Mouse (Mus musculus) liver, embryonic 13.5 days (tissue): ENCODE data around the gene Zfp622. TPM values are rescaled to one million over a fixed set of nuclear protein-coding genes. Genes with fewer than 3 reads are reported as not detected.

Source experiments
- ATAC-seq: fragments of 200-750 bp; cut with Nextera tagmentation; 2 replicates; pipeline ENCODE4 v1.8.0; 2017; ENCODE audit warnings: low read depth, mild to moderate bottlenecking, moderate number of reproducible peaks, moderate library complexity
- DNase-seq: peaks from one replicate; pipeline ENCODE4 v3.0.0; 2022
- H3K27ac ChIP-seq: fragments of 300-500 bp; sonication (generic); 2 replicates; pipeline ENCODE4 v1.5.1; 2015; ENCODE audit warnings: moderate library complexity, mild to moderate bottlenecking, inconsistent platforms
- H3K27me3 ChIP-seq: fragments of 300-500 bp; sonication (generic); 2 replicates; pipeline ENCODE4 v1.6.1; 2015; ENCODE audit warnings: mild to moderate bottlenecking, inconsistent platforms
- H3K36me3 ChIP-seq: fragments of 300-500 bp; sonication (generic); 2 replicates; pipeline ENCODE4 v1.6.1; 2015; ENCODE audit warnings: mild to moderate bottlenecking, inconsistent platforms
- H3K4me1 ChIP-seq: fragments of 300-500 bp; sonication (generic); replicated peaks from 2 replicates; pipeline ENCODE4 v1.6.1; 2015; ENCODE audit warnings: inconsistent platforms
- H3K4me2 ChIP-seq: fragments of 300-500 bp; sonication (generic); 2 replicates; pipeline ENCODE4 v1.6.1; 2015; ENCODE audit warnings: inconsistent platforms, mild to moderate bottlenecking, moderate library complexity
- H3K4me3 ChIP-seq: fragments of 300-500 bp; sonication (generic); replicated peaks from 2 replicates; pipeline ENCODE4 v1.5.1; 2015; ENCODE audit warnings: mild to moderate bottlenecking, inconsistent platforms
- H3K9ac ChIP-seq: fragments of 300-500 bp; sonication (generic); 2 replicates; pipeline ENCODE4 v1.6.1; 2015; ENCODE audit warnings: mild to moderate bottlenecking, inconsistent platforms
- H3K9me3 ChIP-seq: fragments of 300-500 bp; sonication (generic); replicated peaks from 2 replicates; pipeline ENCODE4 v1.6.1; 2016; ENCODE audit warnings: inconsistent platforms
- WGBS: fragments of 180-500 bp; shearing (Covaris S2); methylation state at CpG from one replicate; pipeline ENCODE4 v1.1.7; 2015; ENCODE audit not compliant: insufficient replicate concordance; 5-methylcytosine and 5-hydroxymethylcytosine counted together
- polyA plus RNA-seq: library from polyadenylated mRNA; unstranded; fragments of >200 nt; fragmentation: Nextera tagmentation; extraction: Ambion mirVana; gene quantifications from 2 replicates; pipeline ENCODE4 v1.2.1, GENCODE M21; 2015

Zfp622 gene
- polyA plus RNA-seq, 1 experiment from 2014 or later, result 15.3 TPM

GRCm38 (mm10) chr15:25948257-25949223, 35.6 kb upstream of the Zfp622 start:
- Histone ChIP-seq H3K27ac (no peak overlapping the region), H3K4me2 (no peak overlapping the region), H3K27me3 (no peaks in the 10 kb centered on the region), H3K9me3 (no peaks in the 10 kb centered on the region), H3K36me3 (no peaks in the 10 kb centered on the region), H3K4me1 (0 out of 2 replicates have a peak, but pooled peaks cover 3% of the 10 kb centered on the region), H3K4me3 (no peak overlapping the region), H3K9ac (no peak overlapping the region)
- ATAC-seq (no peak), DNase-seq (no peak)
- WGBS, result 70% methylated on average over 26 of the region's 26 CpGs

- H3K4me3 ChIP-seq, result no peak overlapping the region
- no peaks in the 10 kb centered on the region for H3K9me3 ChIP-seq
- no peak overlapping the region for H3K27ac ChIP-seq
- no peaks in the 10 kb centered on the region for H3K36me3 ChIP-seq
- DNase-seq, result no peak
- no peak overlapping the region for H3K9ac ChIP-seq
- ATAC-seq, result no peak
- H3K27me3 ChIP-seq, result no peaks in the 10 kb centered on the region
- 71% methylated on average over 9 of the region's 9 CpGs for WGBS
- H3K4me2 ChIP-seq, result no peak overlapping the region
- 0 out of 2 replicates have a peak, but pooled peaks cover 3% of the 10 kb centered on the region for H3K4me1 ChIP-seq
These were observed 34.5 kb upstream of the Zfp622 start for GRCm38 (mm10) chr15:25949696-25950095.

GRCm38 (mm10) chr15:25950584-25950983, 33.6 kb upstream of the Zfp622 start:
- H3K36me3 ChIP-seq, result no peaks in the 10 kb centered on the region
- no peak overlapping the region for H3K4me3 ChIP-seq
- H3K9ac ChIP-seq, result no peak overlapping the region
- H3K4me2 ChIP-seq, result no peak overlapping the region
- no peak overlapping the region for H3K27ac ChIP-seq
- no peaks in the 10 kb centered on the region for H3K27me3 ChIP-seq
- H3K4me1 ChIP-seq, result 0 out of 2 replicates have a peak, but pooled peaks cover 3% of the 10 kb centered on the region
- H3K9me3 ChIP-seq, result no peaks in the 10 kb centered on the region
- WGBS, result 55% methylated on average over 5 of the region's 5 CpGs
- DNase-seq, result no peak
- no peak for ATAC-seq

GRCm38 (mm10) chr15:25951037-25951436, 33.1 kb upstream of the Zfp622 start:
- H3K4me2 ChIP-seq, result no peak overlapping the region
- H3K9ac ChIP-seq, result no peak overlapping the region
- no peak overlapping the region for H3K4me3 ChIP-seq
- H3K36me3 ChIP-seq, result no peaks in the 10 kb centered on the region
- H3K4me1 ChIP-seq, result 0 out of 2 replicates have a peak, but pooled peaks cover 3% of the 10 kb centered on the region
- 43% methylated on average over 4 of the region's 4 CpGs for WGBS
- H3K9me3 ChIP-seq, result no peaks in the 10 kb centered on the region
- ATAC-seq (no peak), DNase-seq (no peak)
- no peak overlapping the region for H3K27ac ChIP-seq
- no peaks in the 10 kb centered on the region for H3K27me3 ChIP-seq

GRCm38 (mm10) chr15:25956001-25956400, 28.2 kb upstream of the Zfp622 start:
- no peak for ATAC-seq
- Histone ChIP-seq H3K4me3 (no peak overlapping the region), H3K4me1 (no peaks in the 10 kb centered on the region), H3K9ac (no peak overlapping the region), H3K27me3 (no peaks in the 10 kb centered on the region), H3K9me3 (no peaks in the 10 kb centered on the region), H3K27ac (no peak overlapping the region), H3K36me3 (no peaks in the 10 kb centered on the region), H3K4me2 (no peak overlapping the region)
- DNase-seq, result no peak
- WGBS, result 54% methylated on average over 5 of the region's 5 CpGs

- Histone ChIP-seq H3K9ac (no peak overlapping the region), H3K4me3 (no peak overlapping the region), H3K9me3 (no peaks in the 10 kb centered on the region), H3K27me3 (no peaks in the 10 kb centered on the region), H3K27ac (no peak overlapping the region), H3K4me2 (no peak overlapping the region), H3K4me1 (no peaks in the 10 kb centered on the region), H3K36me3 (no peaks in the 10 kb centered on the region)
- ATAC-seq (no peak), DNase-seq (no peak)
- WGBS, result 58% methylated on average over 11 of the region's 11 CpGs
These were observed 27.6 kb upstream of the Zfp622 start for GRCm38 (mm10) chr15:25956422-25957117.

- Histone ChIP-seq H3K27ac (no peak overlapping the region), H3K4me3 (no peak overlapping the region), H3K9me3 (no peaks in the 10 kb centered on the region), H3K4me1 (no peaks in the 10 kb centered on the region), H3K9ac (no peak overlapping the region), H3K4me2 (no peak overlapping the region), H3K36me3 (no peaks in the 10 kb centered on the region), H3K27me3 (no peaks in the 10 kb centered on the region)
- DNase-seq (no peak), ATAC-seq (no peak)
- WGBS, result 70% methylated on average over 10 of the region's 10 CpGs
These were observed 26.5 kb upstream of the Zfp622 start for GRCm38 (mm10) chr15:25957651-25958050.

- Histone ChIP-seq H3K9me3 (no peaks in the 10 kb centered on the region), H3K27me3 (no peaks in the 10 kb centered on the region), H3K27ac (no peak overlapping the region), H3K36me3 (no peaks in the 10 kb centered on the region), H3K9ac (no peak overlapping the region), H3K4me3 (no peak overlapping the region), H3K4me2 (no peak overlapping the region), H3K4me1 (no peaks in the 10 kb centered on the region)
- WGBS, result 40% methylated on average over 5 of the region's 5 CpGs
- DNase-seq (no peak), ATAC-seq (no peak)
These were observed 24.8 kb upstream of the Zfp622 start for GRCm38 (mm10) chr15:25959375-25959774.

GRCm38 (mm10) chr15:25960231-25960630, 23.9 kb upstream of the Zfp622 start:
- WGBS, result 63% methylated on average over 5 of the region's 5 CpGs

GRCm38 (mm10) chr15:25966220-25966774, 17.9 kb upstream of the Zfp622 start:
- 47% methylated on average over 6 of the region's 6 CpGs for WGBS
- H3K9ac ChIP-seq, result no peak overlapping the region
- ATAC-seq, result no peak

More at GRCm38 (mm10) chr15:25960231-25960630, 23.9 kb upstream of the Zfp622 start:
- Histone ChIP-seq H3K4me2 (no peak overlapping the region), H3K9me3 (no peaks in the 10 kb centered on the region), H3K27me3 (no peaks in the 10 kb centered on the region), H3K36me3 (no peaks in the 10 kb centered on the region), H3K4me1 (no peaks in the 10 kb centered on the region), H3K4me3 (no peak overlapping the region), H3K9ac (no peak overlapping the region), H3K27ac (no peak overlapping the region)
- DNase-seq (no peak), ATAC-seq (no peak)

GRCm38 (mm10) chr15:25971596-25971995, 12.6 kb upstream of the Zfp622 start:
- Histone ChIP-seq H3K27me3 (no peaks in the 10 kb centered on the region), H3K36me3 (no peaks in the 10 kb centered on the region), H3K27ac (no peak overlapping the region), H3K9ac (no peak overlapping the region), H3K4me3 (no peak overlapping the region), H3K4me1 (no peaks in the 10 kb centered on the region), H3K4me2 (no peak overlapping the region), H3K9me3 (no peaks in the 10 kb centered on the region)
- ATAC-seq (no peak), DNase-seq (no peak)
- WGBS, result 60% methylated on average over 9 of the region's 9 CpGs

More at GRCm38 (mm10) chr15:25966220-25966774, 17.9 kb upstream of the Zfp622 start:
- Histone ChIP-seq H3K27ac (no peak overlapping the region), H3K9me3 (no peaks in the 10 kb centered on the region), H3K4me3 (no peak overlapping the region), H3K4me1 (no peaks in the 10 kb centered on the region), H3K27me3 (no peaks in the 10 kb centered on the region), H3K36me3 (no peaks in the 10 kb centered on the region), H3K4me2 (no peak overlapping the region)
- DNase-seq, result no peak
